Mouse (Mus musculus): ENCODE measurements around the gene Phc1.

DNA sequence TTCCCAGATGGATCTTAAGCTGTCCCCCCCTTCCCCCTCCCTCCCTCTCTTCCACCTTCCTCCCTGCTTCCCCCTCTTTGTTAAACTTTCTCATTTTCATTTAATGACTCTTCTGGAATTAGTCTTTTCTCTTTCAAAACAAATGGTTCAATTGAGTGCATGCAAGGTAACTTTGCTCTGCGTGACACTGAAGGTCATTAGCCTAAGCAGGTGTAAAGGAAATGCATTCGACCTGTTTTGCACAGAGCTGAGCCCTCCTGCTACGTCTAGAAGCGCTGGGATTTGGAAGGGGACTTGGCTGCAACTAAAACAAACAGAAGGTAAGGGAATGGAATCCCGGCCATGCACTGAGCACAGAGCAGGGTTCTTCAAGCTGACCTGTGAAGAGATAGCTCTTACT is 1.8 kb upstream of the Phc1 start:
- no peak for TF ChIP-seq CTCF (IDR thresholded peaks at IDR 0.05; ENCODE audit: low read depth, low read length)
- TF ChIP-seq TAL1 (conservative IDR thresholded peaks at IDR 0.05; ENCODE audit: low read depth, low read length), result no peak
- TF ChIP-seq GATA1 (IDR thresholded peaks at IDR 0.05; ENCODE audit: borderline replicate concordance, low read length), result no peak

Data from G1E (cell line).